Mouse (Mus musculus) stomach, postnatal 0 days (tissue): ENCODE measurements around the gene Rxfp3. TPM values are rescaled to one million over a fixed set of nuclear protein-coding genes. Genes with fewer than 3 reads are reported as not detected.
A peak's percentile ranks its signal among the peaks of the same experiment; 100 is the strongest.

Experiments
- ATAC-seq: fragments of 200-750 bp; cut with Nextera tagmentation; 2 replicates; pipeline ENCODE4 v1.8.0; 2017; ENCODE audit not compliant: low FRiP score, low TSS enrichment
- DNase-seq: peaks from one replicate; pipeline ENCODE4 v3.0.0-alpha.2; 2016; ENCODE audit warnings: low spot score
- H3K27ac ChIP-seq: fragments of 300-500 bp; sonication (generic); replicated peaks from 2 replicates; pipeline ENCODE4 v1.5.1; 2014; ENCODE audit warnings: mild to moderate bottlenecking, control low read depth
- H3K27me3 ChIP-seq: fragments of 300-500 bp; sonication (generic); 2 replicates; pipeline ENCODE4 v1.6.1; 2014; ENCODE audit warnings: low read length; ENCODE audit not compliant: control insufficient read depth, insufficient read depth
- H3K36me3 ChIP-seq: fragments of 300-500 bp; sonication (generic); 2 replicates; pipeline ENCODE4 v1.6.1; 2014; ENCODE audit warnings: low read length, mixed read lengths; ENCODE audit not compliant: control insufficient read depth, insufficient read depth
- H3K4me1 ChIP-seq: fragments of 300-500 bp; sonication (generic); replicated peaks from 2 replicates; pipeline ENCODE4 v1.6.1; 2014; ENCODE audit warnings: antibody characterized with exemption; ENCODE audit not compliant: control insufficient read depth, insufficient read depth
- H3K4me2 ChIP-seq: fragments of 300-500 bp; sonication (generic); replicated peaks from 2 replicates; pipeline ENCODE4 v1.6.1; 2014; ENCODE audit warnings: low read depth, mild to moderate bottlenecking, control low read depth, moderate library complexity
- H3K4me3 ChIP-seq: fragments of 300-500 bp; sonication (generic); 2 replicates; pipeline ENCODE4 v1.5.1; 2014; ENCODE audit warnings: low read depth, low read length, control low read depth
- H3K9ac ChIP-seq: fragments of 300-500 bp; sonication (generic); 2 replicates; pipeline ENCODE4 v1.6.1; 2014; ENCODE audit warnings: mild to moderate bottlenecking, low read length, control low read depth, mixed read lengths
- H3K9me3 ChIP-seq: fragments of 300-500 bp; sonication (generic); 2 replicates; pipeline ENCODE4 v1.6.1; 2016; ENCODE audit warnings: low read length; ENCODE audit not compliant: control insufficient read depth
- CTCF ChIP-seq: IDR thresholded peaks from 2 replicates; pipeline ENCODE4 v1.5.1; 2016; ENCODE audit warnings: antibody characterized with exemption, low read depth, mild to moderate bottlenecking, moderate library complexity
- EP300 ChIP-seq: optimal IDR thresholded peaks from 2 replicates; pipeline ENCODE3; 2016; ENCODE audit warnings: antibody characterized with exemption
- WGBS: fragments of 180-500 bp; shearing (Covaris S2); extraction: QIAGEN DNeasy Blood & Tissue Kit; methylation state at CpG from one replicate; pipeline ENCODE4 v1.1.7; 2014; 5-methylcytosine and 5-hydroxymethylcytosine counted together
- polyA plus RNA-seq: library from polyadenylated mRNA; unstranded; fragments of >200 nt; fragmentation: Nextera tagmentation; extraction: Ambion mirVana; gene quantifications from 2 replicates; pipeline ENCODE4 v1.2.1, GENCODE M21; 2015

Gene Rxfp3
- polyA plus RNA-seq, 1 experiment from 2014 or later, result 0.04 TPM

- no peak overlapping the region for H3K9ac ChIP-seq
- no peaks in the 10 kb centered on the region for H3K27me3 ChIP-seq
- no peak overlapping the region for H3K4me2 ChIP-seq
- no peak overlapping the region for H3K4me3 ChIP-seq
- WGBS, result 48% methylated on average over 4 of the region's 4 CpGs
- DNase-seq (no peak), ATAC-seq (no peak)
- H3K36me3 ChIP-seq, result no peaks in the 10 kb centered on the region
- TF ChIP-seq EP300 (no peak), CTCF (no peak)
- H3K27ac ChIP-seq, result no peak overlapping the region
- no peaks in the 10 kb centered on the region for H3K4me1 ChIP-seq
- no peaks in the 10 kb centered on the region for H3K9me3 ChIP-seq
Measured at GRCm38 (mm10) chr15:11026801-11027561, 10.8 kb downstream of the Rxfp3 start.

GRCm38 (mm10) chr15:11014931-11015330 lies 22.9 kb downstream of the Rxfp3 start:
- Histone ChIP-seq H3K27me3 (no peaks in the 10 kb centered on the region), H3K4me3 (no peak overlapping the region), H3K4me2 (no peak overlapping the region), H3K9ac (no peak overlapping the region), H3K36me3 (no peaks in the 10 kb centered on the region), H3K27ac (no peak overlapping the region), H3K9me3 (no peaks in the 10 kb centered on the region), H3K4me1 (no peaks in the 10 kb centered on the region)
- WGBS, result 63% methylated on average over 2 of the region's 2 CpGs
- no peak for TF ChIP-seq CTCF
- no peak for TF ChIP-seq EP300
- DNase-seq (no peak), ATAC-seq (no peak)

- Histone ChIP-seq H3K36me3 (no peaks in the 10 kb centered on the region), H3K4me1 (no peaks in the 10 kb centered on the region), H3K27ac (no peak overlapping the region), H3K9ac (no peak overlapping the region), H3K4me3 (no peak overlapping the region), H3K27me3 (no peaks in the 10 kb centered on the region), H3K4me2 (no peak overlapping the region), H3K9me3 (no peaks in the 10 kb centered on the region)
- ATAC-seq (no peak), DNase-seq (no peak)
- WGBS, result 58% methylated on average over 11 of the region's 11 CpGs
- TF ChIP-seq EP300 (no peak), CTCF (no peak)
Measured at GRCm38 (mm10) chr15:11010976-11011548, 26.7 kb downstream of the Rxfp3 start.

- peak; percentile 17 for DNase-seq
- 19% methylated on average over 5 of the region's 5 CpGs for WGBS
- TF ChIP-seq CTCF (peak; percentile 79), EP300 (no peak)
- no peak overlapping the region for H3K9ac ChIP-seq
- H3K9me3 ChIP-seq, result no peaks in the 10 kb centered on the region
- no peak overlapping the region for H3K4me3 ChIP-seq
- no peak overlapping the region for H3K27ac ChIP-seq
- H3K4me2 ChIP-seq, result no peak overlapping the region
- ATAC-seq, result no peak
- H3K27me3 ChIP-seq, result no peaks in the 10 kb centered on the region
- H3K4me1 ChIP-seq, result no peaks in the 10 kb centered on the region
- H3K36me3 ChIP-seq, result no peaks in the 10 kb centered on the region
Measured at GRCm38 (mm10) chr15:11008756-11009155, 29.0 kb downstream of the Rxfp3 start.

- WGBS, result 67% methylated on average over 6 of the region's 6 CpGs
Measured at GRCm38 (mm10) chr15:11004646-11005045, 33.1 kb downstream of the Rxfp3 start.

GRCm38 (mm10) chr15:11003791-11004190 lies 34.0 kb downstream of the Rxfp3 start:
- no peaks in the 10 kb centered on the region for H3K27me3 ChIP-seq
- H3K4me2 ChIP-seq, result no peak overlapping the region
- DNase-seq, result no peak
- no peaks in the 10 kb centered on the region for H3K36me3 ChIP-seq
- H3K4me1 ChIP-seq, result no peaks in the 10 kb centered on the region
- H3K4me3 ChIP-seq, result no peak overlapping the region
- no peaks in the 10 kb centered on the region for H3K9me3 ChIP-seq
- H3K27ac ChIP-seq, result no peak overlapping the region
- no peak for ATAC-seq
- 87% methylated on average over 4 of the region's 4 CpGs for WGBS
- no peak overlapping the region for H3K9ac ChIP-seq
- TF ChIP-seq CTCF (no peak), EP300 (no peak)

More at GRCm38 (mm10) chr15:11004646-11005045, 33.1 kb downstream of the Rxfp3 start:
- no peaks in the 10 kb centered on the region for H3K4me1 ChIP-seq
- no peak overlapping the region for H3K9ac ChIP-seq
- no peaks in the 10 kb centered on the region for H3K36me3 ChIP-seq
- no peak for DNase-seq
- H3K4me3 ChIP-seq, result no peak overlapping the region
- no peaks in the 10 kb centered on the region for H3K9me3 ChIP-seq
- H3K4me2 ChIP-seq, result no peak overlapping the region
- H3K27ac ChIP-seq, result no peak overlapping the region
- no peaks in the 10 kb centered on the region for H3K27me3 ChIP-seq
- no peak for ATAC-seq
- TF ChIP-seq EP300, result no peak
- TF ChIP-seq CTCF, result no peak
